In genomic region chr10:94829407-94829806, GRCm38 (mm10) we compare ENCODE assay signal across 8 mouse cellular contexts.
DNase-seq lines count a peak whose midpoint lies in the region; ATAC-seq and TF ChIP-seq lines count a peak whose summit lies in the region.

No protein-coding gene starts in this region.

- ATAC-seq in inflammation-experienced regulatory T-cells, adult 6 months: peak; percentile 60

- no peaks in the 10 kb centered on the region for H3K9me3 ChIP-seq in megakaryocyte, embryonic 14.5 days

- peak overlapping the region; percentile 46 for H3K4me3 ChIP-seq in bone marrow macrophage, adult 2 months (ENCODE audit: insufficient read depth, low read length)
- H3K4me3 ChIP-seq in left cerebral cortex, adult 2 months: no peak overlapping the region
- H3K4me3 ChIP-seq in megakaryocyte, embryonic 14.5 days (replicated peaks): peak overlapping the region; percentile 74

- peak overlapping the region; percentile 81 for H3K27ac ChIP-seq in bone marrow macrophage, adult 2 months (ENCODE audit: insufficient read depth, low read depth, low read length)
- peak overlapping the region; percentile 58 for H3K27ac ChIP-seq in left cerebral cortex, adult 2 months

- H3K27me3 ChIP-seq in megakaryocyte, embryonic 14.5 days (replicated peaks): no peaks in the 10 kb centered on the region

- TF ChIP-seq POLR2A in bone marrow macrophage, adult 2 months (IDR thresholded peaks at IDR 0.05; ENCODE audit: borderline replicate concordance, low read depth, low read length): no peak

- intact Hi-C loops in left cerebral cortex, adult 2 months (cut with DNase I): loop anchor here (5.0 kb wide), 1 partner anchor 113 kb away; the partner anchor contains the start of gene Plxnc1

- no peak for TF ChIP-seq CTCF in bone marrow macrophage, adult 2 months (IDR thresholded peaks at IDR 0.05; ENCODE audit: low read depth, low read length)
- no peak for TF ChIP-seq CTCF in left cerebral cortex, adult 2 months (IDR thresholded peaks at IDR 0.05)

- H3K4me1 ChIP-seq in bone marrow macrophage, adult 2 months (ENCODE audit: control insufficient read depth, insufficient read depth, low read length): peaks cover 30% of the 10 kb centered on the region
- H3K4me1 ChIP-seq in megakaryocyte, embryonic 14.5 days: peaks cover 42% of the 10 kb centered on the region

- peak; percentile 28 for DNase-seq in MEL-GATA-1-ER (ENCODE audit: extremely low read depth, low read depth)
- peak; percentile 83 to 86 for DNase-seq in frontal cortex, postnatal 25 days (ENCODE audit: low spot score in 2 of 2)
- peak; percentile 86 to 88 for DNase-seq in left cerebral cortex, adult 2 months (ENCODE audit: extremely low spot score in 1 of 2, low spot score in 2 of 2)
- DNase-seq in spleen, postnatal 10 days (ENCODE audit: low spot score in 2 of 2): peak; percentile 53 to 88
- DNase-seq in yolk sac, embryonic 10.5 days (ENCODE audit: low spot score): no peak

- H3K36me3 ChIP-seq in megakaryocyte, embryonic 14.5 days (replicated peaks; ENCODE audit: low read length): peaks cover 99% of the 10 kb centered on the region
